Mouse (Mus musculus): ENCODE results near the gene Lamb3. TPM values are rescaled to one million over a fixed set of nuclear protein-coding genes. Genes with fewer than 3 reads are reported as not detected.

The Lamb3 gene
- polyA plus RNA-seq, 1 experiment from 2014 or later, result 4.3 TPM

GRCm38 (mm10) chr1:193343853-193344252 is 136.4 kb downstream of the Lamb3 start:
- no peak for ATAC-seq
- no peaks in the 10 kb centered on the region for H3K36me3 ChIP-seq (ENCODE audit: control insufficient read depth, insufficient read depth, low read length)
- 67% methylated on average over 4 of the region's 4 CpGs for WGBS
- H3K9ac ChIP-seq (ENCODE audit: low read depth, low read length), result no peak overlapping the region
- no peaks in the 10 kb centered on the region for H3K27me3 ChIP-seq (replicated peaks; ENCODE audit: control insufficient read depth, insufficient read depth, low read length)
- no peak overlapping the region for H3K4me2 ChIP-seq (ENCODE audit: low read depth, low read length)
- no peaks in the 10 kb centered on the region for H3K9me3 ChIP-seq (ENCODE audit: control insufficient read depth, low read length)
- no peak overlapping the region for H3K27ac ChIP-seq (ENCODE audit: low read length)
- H3K4me1 ChIP-seq (ENCODE audit: control insufficient read depth, insufficient read depth, low read length), result no peaks in the 10 kb centered on the region
- H3K4me3 ChIP-seq (ENCODE audit: low read length), result no peak overlapping the region

- Histone ChIP-seq H3K27me3 (replicated peaks; ENCODE audit: control insufficient read depth, insufficient read depth, low read length) (no peaks in the 10 kb centered on the region), H3K27ac (ENCODE audit: low read length) (no peak overlapping the region), H3K36me3 (ENCODE audit: control insufficient read depth, insufficient read depth, low read length) (no peaks in the 10 kb centered on the region), H3K9me3 (ENCODE audit: control insufficient read depth, low read length) (no peaks in the 10 kb centered on the region), H3K4me2 (ENCODE audit: low read depth, low read length) (no peak overlapping the region), H3K4me3 (ENCODE audit: low read length) (no peak overlapping the region), H3K9ac (ENCODE audit: low read depth, low read length) (no peak overlapping the region), H3K4me1 (ENCODE audit: control insufficient read depth, insufficient read depth, low read length) (no peaks in the 10 kb centered on the region)
- ATAC-seq, result peak; percentile 48; the same call in 1 of the 2 replicates
- WGBS, result 36% methylated on average over 2 of the region's 2 CpGs
Observed at GRCm38 (mm10) chr1:193344976-193345375, 137.5 kb downstream of the Lamb3 start.

GRCm38 (mm10) chr1:193346908-193347307 is 139.4 kb downstream of the Lamb3 start:
- ATAC-seq, result no peak

GRCm38 (mm10) chr1:193348261-193348962 is 140.9 kb downstream of the Lamb3 start:
- H3K9me3 ChIP-seq (ENCODE audit: control insufficient read depth, low read length), result no peaks in the 10 kb centered on the region
- no peak overlapping the region for H3K4me3 ChIP-seq (ENCODE audit: low read length)
- 79% methylated on average over 9 of the region's 9 CpGs for WGBS
- H3K4me2 ChIP-seq (ENCODE audit: low read depth, low read length), result no peak overlapping the region
- H3K9ac ChIP-seq (ENCODE audit: low read depth, low read length), result no peak overlapping the region
- H3K27me3 ChIP-seq (replicated peaks; ENCODE audit: control insufficient read depth, insufficient read depth, low read length), result no peaks in the 10 kb centered on the region
- H3K27ac ChIP-seq (ENCODE audit: low read length), result no peak overlapping the region
- no peaks in the 10 kb centered on the region for H3K4me1 ChIP-seq (ENCODE audit: control insufficient read depth, insufficient read depth, low read length)
- no peak for ATAC-seq
- H3K36me3 ChIP-seq (ENCODE audit: control insufficient read depth, insufficient read depth, low read length), result no peaks in the 10 kb centered on the region; the same call in 1 of the 2 replicates

More at GRCm38 (mm10) chr1:193346908-193347307, 139.4 kb downstream of the Lamb3 start:
- H3K9me3 ChIP-seq (ENCODE audit: control insufficient read depth, low read length), result no peaks in the 10 kb centered on the region
- H3K27ac ChIP-seq (ENCODE audit: low read length), result no peak overlapping the region
- WGBS, result 60% methylated on average over 3 of the region's 3 CpGs
- H3K4me2 ChIP-seq (ENCODE audit: low read depth, low read length), result no peak overlapping the region
- no peak overlapping the region for H3K4me3 ChIP-seq (ENCODE audit: low read length)
- H3K36me3 ChIP-seq (ENCODE audit: control insufficient read depth, insufficient read depth, low read length), result no peaks in the 10 kb centered on the region
- no peaks in the 10 kb centered on the region for H3K4me1 ChIP-seq (ENCODE audit: control insufficient read depth, insufficient read depth, low read length)
- no peak overlapping the region for H3K9ac ChIP-seq (ENCODE audit: low read depth, low read length)
- H3K27me3 ChIP-seq (replicated peaks; ENCODE audit: control insufficient read depth, insufficient read depth, low read length), result no peaks in the 10 kb centered on the region

DNA sequence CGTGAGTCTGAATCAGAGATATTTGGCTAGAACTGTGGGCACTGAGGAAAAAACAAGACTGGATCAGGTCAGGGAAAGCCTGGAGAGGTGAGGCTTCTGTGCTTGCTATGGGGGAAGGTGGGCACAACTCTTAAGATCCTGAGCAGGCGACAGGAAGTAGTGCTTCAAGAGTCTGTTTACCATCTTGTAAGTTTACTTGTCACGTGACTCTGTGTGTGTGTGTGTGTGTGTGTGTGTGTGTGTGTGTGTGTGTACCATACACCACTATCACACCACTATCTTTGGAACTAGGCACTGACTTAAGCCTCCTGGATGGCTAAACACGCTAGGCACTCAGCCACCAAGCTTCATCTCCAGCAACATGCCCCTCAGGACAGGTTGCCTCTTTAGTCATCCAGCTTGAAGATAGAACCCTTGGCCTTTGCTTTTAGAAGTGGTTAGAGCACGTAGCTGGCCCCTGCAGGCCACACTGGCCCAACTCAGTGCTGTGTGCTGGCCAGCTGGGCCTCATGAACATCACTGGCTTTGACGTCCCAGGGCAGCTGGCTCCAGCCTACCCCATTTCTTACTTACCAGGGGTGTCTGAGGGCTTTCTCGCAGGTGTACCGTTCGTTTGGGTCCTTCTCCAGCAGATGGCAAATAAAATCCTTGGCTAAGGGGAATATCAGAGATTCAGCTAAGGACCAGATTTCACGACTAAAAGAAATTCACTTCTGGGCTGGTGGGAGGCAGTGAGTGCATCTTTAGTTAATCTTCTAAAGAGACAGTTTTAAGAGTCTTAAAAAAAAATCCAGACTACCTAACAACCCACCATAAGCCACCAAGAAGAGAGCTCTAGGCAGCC is 142.4 kb downstream of the Lamb3 start:
- Histone ChIP-seq H3K9ac (ENCODE audit: low read depth, low read length) (no peak overlapping the region), H3K4me1 (ENCODE audit: control insufficient read depth, insufficient read depth, low read length) (no peaks in the 10 kb centered on the region), H3K4me2 (ENCODE audit: low read depth, low read length) (no peak overlapping the region), H3K4me3 (ENCODE audit: low read length) (no peak overlapping the region), H3K27ac (ENCODE audit: low read length) (no peak overlapping the region), H3K9me3 (ENCODE audit: control insufficient read depth, low read length) (no peaks in the 10 kb centered on the region), H3K27me3 (replicated peaks; ENCODE audit: control insufficient read depth, insufficient read depth, low read length) (no peaks in the 10 kb centered on the region), H3K36me3 (ENCODE audit: control insufficient read depth, insufficient read depth, low read length) (no peaks in the 10 kb centered on the region; the same call in 1 of the 2 replicates)
- 76% methylated on average over 10 of the region's 10 CpGs for WGBS
- no peak for ATAC-seq

GRCm38 (mm10) chr1:193350546-193350801 is 143.0 kb downstream of the Lamb3 start:
- H3K27me3 ChIP-seq (replicated peaks; ENCODE audit: control insufficient read depth, insufficient read depth, low read length), result no peaks in the 10 kb centered on the region
- no peak overlapping the region for H3K9ac ChIP-seq (ENCODE audit: low read depth, low read length)
- H3K27ac ChIP-seq (ENCODE audit: low read length), result no peak overlapping the region
- WGBS, result 97% methylated on average over 2 of the region's 2 CpGs
- H3K9me3 ChIP-seq (ENCODE audit: control insufficient read depth, low read length), result no peaks in the 10 kb centered on the region
- H3K36me3 ChIP-seq (ENCODE audit: control insufficient read depth, insufficient read depth, low read length), result no peaks in the 10 kb centered on the region; the same call in 1 of the 2 replicates
- H3K4me3 ChIP-seq (ENCODE audit: low read length), result no peak overlapping the region
- no peaks in the 10 kb centered on the region for H3K4me1 ChIP-seq (ENCODE audit: control insufficient read depth, insufficient read depth, low read length)
- H3K4me2 ChIP-seq (ENCODE audit: low read depth, low read length), result no peak overlapping the region
- ATAC-seq, result no peak

GRCm38 (mm10) chr1:193351583-193351982 is 144.1 kb downstream of the Lamb3 start:
- no peaks in the 10 kb centered on the region; the same call in 1 of the 2 replicates for H3K36me3 ChIP-seq (ENCODE audit: control insufficient read depth, insufficient read depth, low read length)
- no peak overlapping the region for H3K27ac ChIP-seq (ENCODE audit: low read length)
- no peak overlapping the region for H3K4me2 ChIP-seq (ENCODE audit: low read depth, low read length)
- no peak overlapping the region for H3K4me3 ChIP-seq (ENCODE audit: low read length)
- H3K27me3 ChIP-seq (replicated peaks; ENCODE audit: control insufficient read depth, insufficient read depth, low read length), result no peaks in the 10 kb centered on the region
- no peak overlapping the region for H3K9ac ChIP-seq (ENCODE audit: low read depth, low read length)
- no peaks in the 10 kb centered on the region for H3K9me3 ChIP-seq (ENCODE audit: control insufficient read depth, low read length)
- WGBS, result 80% methylated on average over 3 of the region's 3 CpGs
- no peak for ATAC-seq
- no peaks in the 10 kb centered on the region for H3K4me1 ChIP-seq (ENCODE audit: control insufficient read depth, insufficient read depth, low read length)

GRCm38 (mm10) chr1:193359199-193359598 is 151.7 kb downstream of the Lamb3 start:
- H3K36me3 ChIP-seq (ENCODE audit: control insufficient read depth, insufficient read depth, low read length), result no peaks in the 10 kb centered on the region
- H3K27me3 ChIP-seq (replicated peaks; ENCODE audit: control insufficient read depth, insufficient read depth, low read length), result no peaks in the 10 kb centered on the region
- H3K4me2 ChIP-seq (ENCODE audit: low read depth, low read length), result no peak overlapping the region
- no peaks in the 10 kb centered on the region for H3K9me3 ChIP-seq (ENCODE audit: control insufficient read depth, low read length)
- H3K9ac ChIP-seq (ENCODE audit: low read depth, low read length), result no peak overlapping the region
- ATAC-seq, result no peak
- no peak overlapping the region for H3K4me3 ChIP-seq (ENCODE audit: low read length)
- no peaks in the 10 kb centered on the region for H3K4me1 ChIP-seq (ENCODE audit: control insufficient read depth, insufficient read depth, low read length)
- 70% methylated on average over 3 of the region's 3 CpGs for WGBS
- H3K27ac ChIP-seq (ENCODE audit: low read length), result no peak overlapping the region

- WGBS, result 65% methylated on average over 6 of the region's 6 CpGs
- no peak overlapping the region for H3K4me2 ChIP-seq (ENCODE audit: low read depth, low read length)
- no peak for ATAC-seq
Observed at GRCm38 (mm10) chr1:193361181-193361580, 153.7 kb downstream of the Lamb3 start.

More at GRCm38 (mm10) chr1:193361181-193361580, 153.7 kb downstream of the Lamb3 start:
- no peaks in the 10 kb centered on the region for H3K27me3 ChIP-seq (replicated peaks; ENCODE audit: control insufficient read depth, insufficient read depth, low read length)
- no peak overlapping the region for H3K27ac ChIP-seq (ENCODE audit: low read length)
- no peaks in the 10 kb centered on the region for H3K36me3 ChIP-seq (ENCODE audit: control insufficient read depth, insufficient read depth, low read length)
- no peaks in the 10 kb centered on the region for H3K9me3 ChIP-seq (ENCODE audit: control insufficient read depth, low read length)
- H3K4me1 ChIP-seq (ENCODE audit: control insufficient read depth, insufficient read depth, low read length), result no peaks in the 10 kb centered on the region
- H3K9ac ChIP-seq (ENCODE audit: low read depth, low read length), result no peak overlapping the region
- no peak overlapping the region for H3K4me3 ChIP-seq (ENCODE audit: low read length)

Measured in intestine, embryonic 16.5 days (tissue).